Mouse (Mus musculus): ENCODE measurements around the gene Hormad2. TPM values are rescaled to one million over a fixed set of nuclear protein-coding genes. Genes with fewer than 3 reads are reported as not detected.

Gene Hormad2
- 0.21 and 0.56 TPM in 2 replicates for polyA plus RNA-seq (2015; fragmentation: Nextera tagmentation; extraction: Ambion mirVana)

DNA sequence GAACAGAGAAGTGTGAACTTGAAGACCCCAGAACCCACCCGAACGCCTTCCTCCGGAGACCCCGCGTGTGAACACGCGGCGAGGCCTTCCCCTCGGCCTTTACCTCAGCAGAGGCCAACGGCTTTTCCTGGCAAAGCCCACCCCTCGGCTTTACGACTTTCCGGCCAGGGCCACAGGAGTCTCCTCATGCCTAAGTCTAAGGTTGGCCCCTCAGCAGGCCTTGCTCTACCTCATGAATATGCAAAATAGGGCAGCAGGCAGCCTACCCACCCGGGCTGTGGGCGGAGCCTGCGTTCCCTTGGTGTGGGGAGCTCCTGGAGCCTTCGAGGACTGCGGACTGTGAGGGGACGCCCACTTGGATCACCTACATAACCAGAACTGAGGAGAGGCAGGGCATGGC lies at the start of gene Hormad2:
Gene Hormad2, minus strand, starts transcription at position 128 of the 400 bp plus-strand sequence.
- no peak within 1 kb of the TSS for H3K27ac ChIP-seq (ENCODE audit: low read length)
- H3K4me3 ChIP-seq (ENCODE audit: low read length): no peak within 1 kb of the TSS
- H3K36me3 ChIP-seq (ENCODE audit: control insufficient read depth, insufficient read depth): no peaks in the 10 kb centered on the region
- no peak within 1 kb of the TSS for H3K4me2 ChIP-seq (ENCODE audit: low read depth, low read length)
- no peaks in the 10 kb centered on the region for H3K9me3 ChIP-seq (replicated peaks; ENCODE audit: control insufficient read depth, low read length)
- no peak within 1 kb of the TSS for H3K9ac ChIP-seq (ENCODE audit: low read length)
- 44% methylated on average over 19 of the region's 19 CpGs for WGBS
- no peaks in the 10 kb centered on the region for H3K27me3 ChIP-seq (ENCODE audit: control insufficient read depth, insufficient read depth, low read length)
- ATAC-seq (replicated peaks; ENCODE audit: extremely low read depth, insufficient read depth, low FRiP score): no peak
- H3K4me1 ChIP-seq (ENCODE audit: control insufficient read depth, insufficient read depth, low read length): no peaks in the 10 kb centered on the region

DNA sequence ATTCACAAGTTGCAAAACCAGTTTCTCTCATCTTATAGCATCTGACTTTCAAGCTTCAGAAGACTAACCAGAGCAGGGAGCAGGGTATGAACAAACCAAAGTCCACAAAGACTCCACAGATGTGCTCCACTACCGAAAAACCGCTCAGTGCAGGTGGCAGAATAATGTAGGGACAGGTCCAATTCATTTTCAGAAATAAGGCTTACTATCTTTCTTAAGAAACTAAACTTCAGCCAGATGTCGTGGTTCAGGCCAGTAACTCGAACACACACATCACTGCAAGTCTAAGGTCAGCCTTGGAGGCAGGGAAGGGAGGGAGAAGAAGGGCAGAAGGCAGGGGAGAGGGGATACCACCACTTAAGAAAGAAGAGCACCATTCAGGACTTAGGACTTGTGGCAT lies 48.3 kb upstream of the Hormad2 start:
- peaks cover 71% of the 10 kb centered on the region for H3K36me3 ChIP-seq (ENCODE audit: control insufficient read depth, insufficient read depth)
- peaks cover 9% of the 10 kb centered on the region; the same call in 1 of the 2 replicates for H3K4me1 ChIP-seq (ENCODE audit: control insufficient read depth, insufficient read depth, low read length)
- no peak for ATAC-seq (replicated peaks; ENCODE audit: extremely low read depth, insufficient read depth, low FRiP score)
- no peak overlapping the region for H3K9ac ChIP-seq (ENCODE audit: low read length)
- no peak overlapping the region for H3K27ac ChIP-seq (ENCODE audit: low read length)
- no peaks in the 10 kb centered on the region for H3K9me3 ChIP-seq (replicated peaks; ENCODE audit: control insufficient read depth, low read length)
- H3K4me2 ChIP-seq (ENCODE audit: low read depth, low read length): no peak overlapping the region
- no peak overlapping the region for H3K4me3 ChIP-seq (ENCODE audit: low read length)
- no peaks in the 10 kb centered on the region for H3K27me3 ChIP-seq (ENCODE audit: control insufficient read depth, insufficient read depth, low read length)
- WGBS: 90% methylated on average over 4 of the region's 4 CpGs

DNA sequence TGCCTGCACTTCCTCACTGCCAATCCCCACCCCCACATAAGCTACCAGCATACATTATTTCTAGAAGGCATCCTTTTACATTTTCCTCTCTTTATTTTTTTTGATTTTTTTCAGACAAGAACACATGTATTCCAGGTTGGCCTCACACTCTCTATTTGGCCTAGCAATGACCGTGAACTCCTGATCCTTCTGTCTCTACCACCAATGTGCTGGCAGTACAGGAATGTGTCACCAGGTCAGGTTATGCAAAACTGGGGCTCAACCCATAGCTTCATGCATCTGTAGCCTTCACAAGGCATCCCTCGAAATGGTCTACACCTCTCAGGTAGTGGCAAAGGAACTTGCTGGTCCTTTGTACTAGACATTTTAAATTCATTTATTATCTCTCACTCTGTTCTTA lies 47.9 kb upstream of the Hormad2 start:
- 97% methylated on average over 2 of the region's 2 CpGs for WGBS
- peaks cover 71% of the 10 kb centered on the region for H3K36me3 ChIP-seq (ENCODE audit: control insufficient read depth, insufficient read depth)
- H3K9ac ChIP-seq (ENCODE audit: low read length): no peak overlapping the region
- ATAC-seq (replicated peaks; ENCODE audit: extremely low read depth, insufficient read depth, low FRiP score): no peak
- no peaks in the 10 kb centered on the region for H3K27me3 ChIP-seq (ENCODE audit: control insufficient read depth, insufficient read depth, low read length)
- H3K4me2 ChIP-seq (ENCODE audit: low read depth, low read length): no peak overlapping the region
- no peak overlapping the region for H3K27ac ChIP-seq (ENCODE audit: low read length)
- H3K4me3 ChIP-seq (ENCODE audit: low read length): no peak overlapping the region
- no peaks in the 10 kb centered on the region for H3K9me3 ChIP-seq (replicated peaks; ENCODE audit: control insufficient read depth, low read length)
- H3K4me1 ChIP-seq (ENCODE audit: control insufficient read depth, insufficient read depth, low read length): peaks cover 9% of the 10 kb centered on the region; the same call in 1 of the 2 replicates

DNA sequence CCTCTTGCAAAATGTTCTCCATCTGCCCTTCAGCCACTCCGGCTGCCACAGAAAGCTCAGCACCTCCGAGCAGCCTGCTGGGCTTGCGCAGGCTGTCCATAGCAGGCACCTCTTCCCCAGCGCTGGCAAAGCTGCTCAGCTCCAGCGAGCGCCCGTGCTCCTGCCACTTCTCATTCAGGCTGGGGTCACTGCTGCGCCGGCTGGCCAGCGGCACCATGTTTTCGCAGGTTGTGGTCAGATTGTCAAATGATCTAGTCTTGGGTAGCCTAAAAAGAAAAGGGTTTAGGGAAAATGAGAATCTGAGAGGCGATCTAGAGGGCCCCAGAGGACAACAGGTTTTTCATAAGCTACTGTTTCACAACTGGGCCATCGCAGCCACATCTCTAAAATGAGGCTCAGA lies 47.5 kb upstream of the Hormad2 start:
- Histone ChIP-seq H3K9ac (ENCODE audit: low read length) (no peak overlapping the region), H3K27ac (ENCODE audit: low read length) (no peak overlapping the region), H3K9me3 (replicated peaks; ENCODE audit: control insufficient read depth, low read length) (no peaks in the 10 kb centered on the region), H3K36me3 (ENCODE audit: control insufficient read depth, insufficient read depth) (peaks cover 74% of the 10 kb centered on the region), H3K4me1 (ENCODE audit: control insufficient read depth, insufficient read depth, low read length) (peaks cover 9% of the 10 kb centered on the region; the same call in 1 of the 2 replicates), H3K4me2 (ENCODE audit: low read depth, low read length) (no peak overlapping the region), H3K4me3 (ENCODE audit: low read length) (no peak overlapping the region), H3K27me3 (ENCODE audit: control insufficient read depth, insufficient read depth, low read length) (no peaks in the 10 kb centered on the region)
- 95% methylated on average over 13 of the region's 13 CpGs for WGBS
- ATAC-seq (replicated peaks; ENCODE audit: extremely low read depth, insufficient read depth, low FRiP score): no peak

DNA sequence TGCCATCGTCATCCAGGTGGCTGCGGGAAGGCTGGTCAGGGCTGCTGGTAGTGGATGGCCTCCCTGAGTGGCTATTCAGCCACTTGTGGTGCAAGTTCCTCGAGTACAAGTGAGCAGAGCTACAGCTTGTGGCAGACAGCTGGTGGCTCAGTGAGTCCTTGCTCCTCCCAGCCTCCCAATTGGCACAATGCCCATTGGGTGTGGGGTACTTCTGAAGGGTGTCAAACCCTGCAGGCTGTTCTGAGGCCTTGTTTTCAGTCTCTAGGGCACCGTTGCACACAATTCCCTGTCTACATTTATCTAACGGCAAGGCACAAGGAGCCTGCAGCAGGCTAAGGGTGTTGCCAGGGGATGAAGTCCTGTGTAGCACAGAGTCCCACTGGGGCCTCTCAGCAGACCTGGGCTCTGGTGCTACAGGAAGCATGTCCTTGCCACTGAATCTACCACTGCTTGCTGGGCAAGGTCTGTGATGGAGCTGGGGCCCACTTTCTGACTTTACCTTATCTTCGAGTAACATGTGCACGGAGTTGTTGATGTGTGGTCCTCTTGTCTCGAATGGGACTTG lies 46.6 kb upstream of the Hormad2 start:
- WGBS: 47% methylated on average over 8 of the region's 8 CpGs
- Histone ChIP-seq H3K36me3 (ENCODE audit: control insufficient read depth, insufficient read depth) (peaks cover 75% of the 10 kb centered on the region), H3K4me1 (ENCODE audit: control insufficient read depth, insufficient read depth, low read length) (peaks cover 9% of the 10 kb centered on the region; the same call in 1 of the 2 replicates), H3K27me3 (ENCODE audit: control insufficient read depth, insufficient read depth, low read length) (no peaks in the 10 kb centered on the region), H3K9me3 (replicated peaks; ENCODE audit: control insufficient read depth, low read length) (no peaks in the 10 kb centered on the region), H3K9ac (ENCODE audit: low read length) (no peak overlapping the region), H3K27ac (ENCODE audit: low read length) (no peak overlapping the region), H3K4me3 (ENCODE audit: low read length) (no peak overlapping the region), H3K4me2 (ENCODE audit: low read depth, low read length) (no peak overlapping the region)
- ATAC-seq (replicated peaks; ENCODE audit: extremely low read depth, insufficient read depth, low FRiP score): peak; percentile 52; the same call in 1 of the 2 replicates

DNA sequence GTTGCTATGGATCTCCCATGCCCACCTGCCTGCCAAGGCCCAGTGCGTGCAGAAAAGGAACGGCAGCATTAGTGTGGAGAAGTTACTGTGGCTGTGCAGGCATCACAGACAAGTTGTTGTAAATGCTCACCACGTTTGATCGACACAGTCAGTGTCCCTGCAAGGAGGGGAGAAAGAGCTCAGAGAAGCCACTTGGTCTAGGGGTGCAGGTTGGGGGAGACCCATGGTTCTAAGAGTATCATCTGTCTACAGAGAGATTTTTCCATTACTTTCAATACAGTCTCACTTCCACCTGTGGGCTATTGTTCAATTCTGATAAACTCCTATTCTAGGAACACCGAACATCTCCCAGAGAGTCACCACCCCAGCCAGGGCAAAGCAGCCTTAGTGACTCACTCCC lies 43.6 kb upstream of the Hormad2 start:
- Histone ChIP-seq H3K27me3 (ENCODE audit: control insufficient read depth, insufficient read depth, low read length) (no peaks in the 10 kb centered on the region), H3K9ac (ENCODE audit: low read length) (no peak overlapping the region), H3K27ac (ENCODE audit: low read length) (no peak overlapping the region), H3K4me2 (ENCODE audit: low read depth, low read length) (no peak overlapping the region), H3K4me1 (ENCODE audit: control insufficient read depth, insufficient read depth, low read length) (peaks cover 9% of the 10 kb centered on the region; the same call in 1 of the 2 replicates), H3K4me3 (ENCODE audit: low read length) (no peak overlapping the region), H3K36me3 (ENCODE audit: control insufficient read depth, insufficient read depth) (peaks cover 69% of the 10 kb centered on the region), H3K9me3 (replicated peaks; ENCODE audit: control insufficient read depth, low read length) (no peaks in the 10 kb centered on the region)
- ATAC-seq (replicated peaks; ENCODE audit: extremely low read depth, insufficient read depth, low FRiP score): no peak
- WGBS: 87% methylated on average over 5 of the region's 5 CpGs

DNA sequence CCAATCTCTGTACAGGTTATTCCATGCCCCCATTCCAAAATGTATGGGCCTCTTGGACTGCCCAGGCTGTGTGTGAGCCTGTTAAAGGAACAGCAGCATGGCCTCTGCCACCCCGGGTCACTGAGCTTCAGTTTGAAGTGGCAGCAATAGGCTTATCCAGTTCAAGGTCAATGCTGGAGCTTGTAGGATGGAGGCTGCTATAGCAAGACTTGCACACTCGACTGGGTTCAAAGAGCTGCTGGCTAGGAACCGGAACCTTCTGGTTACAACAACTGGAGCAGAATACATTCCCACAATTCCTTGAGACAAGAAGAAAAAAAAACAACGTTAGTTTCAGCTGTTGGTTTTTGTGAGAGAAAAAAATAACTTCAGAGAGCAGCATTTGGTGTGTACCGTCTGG lies 41.7 kb upstream of the Hormad2 start:
- peaks cover 6% of the 10 kb centered on the region; the same call in 1 of the 2 replicates for H3K4me1 ChIP-seq (ENCODE audit: control insufficient read depth, insufficient read depth, low read length)
- no peak for ATAC-seq (replicated peaks; ENCODE audit: extremely low read depth, insufficient read depth, low FRiP score)
- no peaks in the 10 kb centered on the region for H3K9me3 ChIP-seq (replicated peaks; ENCODE audit: control insufficient read depth, low read length)
- H3K4me2 ChIP-seq (ENCODE audit: low read depth, low read length): no peak overlapping the region
- H3K9ac ChIP-seq (ENCODE audit: low read length): no peak overlapping the region
- H3K36me3 ChIP-seq (ENCODE audit: control insufficient read depth, insufficient read depth): peaks cover 57% of the 10 kb centered on the region
- H3K27me3 ChIP-seq (ENCODE audit: control insufficient read depth, insufficient read depth, low read length): no peaks in the 10 kb centered on the region
- H3K27ac ChIP-seq (ENCODE audit: low read length): no peak overlapping the region
- WGBS: 81% methylated on average over 5 of the region's 5 CpGs
- H3K4me3 ChIP-seq (ENCODE audit: low read length): no peak overlapping the region

DNA sequence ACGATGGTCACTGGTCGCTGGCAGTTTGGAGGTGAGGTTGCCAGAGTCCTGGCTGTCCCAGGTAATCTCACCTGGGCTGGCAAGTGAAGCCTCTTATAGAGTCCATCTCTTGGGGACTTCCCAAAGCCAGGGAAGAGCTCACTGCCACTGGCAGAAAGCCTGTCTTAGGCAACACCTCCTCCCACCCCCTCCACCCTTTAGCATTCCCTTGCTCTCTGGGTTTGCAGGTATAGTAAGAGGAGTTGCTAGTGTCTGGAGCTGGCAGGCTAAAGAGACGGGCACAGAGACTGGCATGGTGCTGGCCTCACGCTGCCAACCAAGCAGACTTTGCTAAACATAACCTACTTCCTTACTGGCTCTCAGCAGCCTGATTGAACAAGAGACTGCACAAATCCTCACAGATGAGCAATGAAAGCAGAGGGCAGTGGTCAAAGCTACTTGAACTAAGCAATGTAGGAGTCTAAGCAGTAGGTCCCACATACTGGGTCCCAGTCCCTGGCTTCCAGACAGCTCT lies 35.3 kb upstream of the Hormad2 start:
- ATAC-seq (replicated peaks; ENCODE audit: extremely low read depth, insufficient read depth, low FRiP score): no peak
- H3K4me2 ChIP-seq (ENCODE audit: low read depth, low read length): no peak overlapping the region
- no peaks in the 10 kb centered on the region for H3K27me3 ChIP-seq (ENCODE audit: control insufficient read depth, insufficient read depth, low read length)
- no peaks in the 10 kb centered on the region for H3K9me3 ChIP-seq (replicated peaks; ENCODE audit: control insufficient read depth, low read length)
- H3K9ac ChIP-seq (ENCODE audit: low read length): no peak overlapping the region
- WGBS: 77% methylated on average over 4 of the region's 4 CpGs
- H3K4me3 ChIP-seq (ENCODE audit: low read length): no peak overlapping the region
- peaks cover 14% of the 10 kb centered on the region for H3K36me3 ChIP-seq (ENCODE audit: control insufficient read depth, insufficient read depth)
- H3K4me1 ChIP-seq (ENCODE audit: control insufficient read depth, insufficient read depth, low read length): no peaks in the 10 kb centered on the region
- no peak overlapping the region for H3K27ac ChIP-seq (ENCODE audit: low read length)

DNA sequence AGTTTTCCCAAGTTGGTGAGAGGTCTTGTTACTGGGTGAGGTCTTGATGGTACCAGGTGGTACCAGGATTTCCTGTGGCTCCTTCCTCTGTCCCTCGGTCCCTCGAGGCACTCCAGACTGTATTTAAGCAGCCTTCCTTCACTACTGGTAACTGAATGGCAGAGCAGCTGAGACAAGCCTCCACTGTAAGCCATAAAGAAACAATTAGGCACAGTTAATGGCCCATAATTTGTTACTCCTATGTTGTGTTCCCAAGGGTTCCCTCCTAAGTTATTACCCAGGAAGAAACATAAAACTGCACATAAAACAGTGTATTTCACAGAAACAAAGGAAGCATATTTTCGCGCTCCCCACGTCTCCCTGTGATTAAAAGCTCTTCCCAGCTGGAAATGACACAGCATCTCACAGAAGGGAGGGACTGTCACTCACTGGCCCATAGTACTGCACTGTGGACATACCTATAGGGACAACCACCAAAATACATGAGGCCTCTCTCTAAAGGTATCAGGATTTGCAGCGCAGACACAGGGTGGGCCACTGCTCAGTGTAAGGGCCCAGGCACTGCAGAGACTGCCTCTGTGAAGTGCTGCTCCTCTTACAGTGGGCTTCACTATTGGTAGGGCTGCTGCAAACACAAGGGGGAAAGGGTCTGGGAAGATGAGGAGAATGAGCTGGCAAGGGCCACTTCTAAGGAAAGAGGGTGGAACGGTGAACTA lies 31.7 kb upstream of the Hormad2 start:
- H3K4me2 ChIP-seq (ENCODE audit: low read depth, low read length): no peak overlapping the region
- no peak overlapping the region for H3K4me3 ChIP-seq (ENCODE audit: low read length)
- no peak overlapping the region for H3K27ac ChIP-seq (ENCODE audit: low read length)
- ATAC-seq (replicated peaks; ENCODE audit: extremely low read depth, insufficient read depth, low FRiP score): no peak
- 78% methylated on average over 7 of the region's 7 CpGs for WGBS
- no peak overlapping the region for H3K9ac ChIP-seq (ENCODE audit: low read length)
- no peaks in the 10 kb centered on the region for H3K27me3 ChIP-seq (ENCODE audit: control insufficient read depth, insufficient read depth, low read length)
- H3K9me3 ChIP-seq (replicated peaks; ENCODE audit: control insufficient read depth, low read length): no peaks in the 10 kb centered on the region
- no peaks in the 10 kb centered on the region for H3K36me3 ChIP-seq (ENCODE audit: control insufficient read depth, insufficient read depth)
- H3K4me1 ChIP-seq (ENCODE audit: control insufficient read depth, insufficient read depth, low read length): no peaks in the 10 kb centered on the region

All from heart, embryonic 16.5 days (tissue).